Mouse (Mus musculus) midbrain, embryonic 13.5 days (tissue): ENCODE data around the gene Lnx1. TPM values are rescaled to one million over a fixed set of nuclear protein-coding genes. Genes with fewer than 3 reads are reported as not detected.

ENCODE experiments used
- ATAC-seq: fragments of 200-750 bp; cut with Nextera tagmentation; 2 replicates; pipeline ENCODE4 v1.8.0; 2017; ENCODE audit warnings: mild to moderate bottlenecking, moderate TSS enrichment, moderate library complexity
- H3K27ac ChIP-seq: fragments of 300-500 bp; sonication (generic); 2 replicates; pipeline ENCODE4 v1.5.1; 2015; ENCODE audit warnings: inconsistent platforms, mild to moderate bottlenecking, moderate library complexity
- H3K27me3 ChIP-seq: fragments of 300-500 bp; sonication (generic); 2 replicates; pipeline ENCODE4 v1.6.1; 2015; ENCODE audit warnings: mild to moderate bottlenecking, inconsistent platforms
- H3K36me3 ChIP-seq: fragments of 300-500 bp; sonication (generic); 2 replicates; pipeline ENCODE4 v1.6.1; 2015; ENCODE audit warnings: mild to moderate bottlenecking, inconsistent platforms
- H3K4me1 ChIP-seq: fragments of 300-500 bp; sonication (generic); replicated peaks from 2 replicates; pipeline ENCODE4 v1.6.1; 2015; ENCODE audit warnings: inconsistent platforms
- H3K4me2 ChIP-seq: fragments of 300-500 bp; sonication (generic); replicated peaks from 2 replicates; pipeline ENCODE4 v1.6.1; 2015; ENCODE audit warnings: moderate library complexity, mild to moderate bottlenecking, inconsistent platforms
- H3K4me3 ChIP-seq: fragments of 300-500 bp; sonication (generic); replicated peaks from 2 replicates; pipeline ENCODE4 v1.5.1; 2015; ENCODE audit warnings: mild to moderate bottlenecking, inconsistent platforms
- H3K9ac ChIP-seq: fragments of 300-500 bp; sonication (generic); replicated peaks from 2 replicates; pipeline ENCODE4 v1.6.1; 2015; ENCODE audit warnings: mild to moderate bottlenecking, inconsistent platforms
- H3K9me3 ChIP-seq: fragments of 300-500 bp; sonication (generic); 2 replicates; pipeline ENCODE4 v1.6.1; 2016; ENCODE audit warnings: mild to moderate bottlenecking, inconsistent platforms
- WGBS: fragments of 180-500 bp; shearing (Covaris S2); methylation state at CpG from one replicate; pipeline ENCODE4 v1.1.7; 2015; 5-methylcytosine and 5-hydroxymethylcytosine counted together
- polyA plus RNA-seq: library from polyadenylated mRNA; unstranded; fragments of >200 nt; fragmentation: Nextera tagmentation; extraction: Ambion mirVana; gene quantifications from 2 replicates; pipeline ENCODE4 v1.2.1, GENCODE M21; 2015

Lnx1 gene
- polyA plus RNA-seq, 1 experiment from 2014 or later, result 4.0 TPM

DNA sequence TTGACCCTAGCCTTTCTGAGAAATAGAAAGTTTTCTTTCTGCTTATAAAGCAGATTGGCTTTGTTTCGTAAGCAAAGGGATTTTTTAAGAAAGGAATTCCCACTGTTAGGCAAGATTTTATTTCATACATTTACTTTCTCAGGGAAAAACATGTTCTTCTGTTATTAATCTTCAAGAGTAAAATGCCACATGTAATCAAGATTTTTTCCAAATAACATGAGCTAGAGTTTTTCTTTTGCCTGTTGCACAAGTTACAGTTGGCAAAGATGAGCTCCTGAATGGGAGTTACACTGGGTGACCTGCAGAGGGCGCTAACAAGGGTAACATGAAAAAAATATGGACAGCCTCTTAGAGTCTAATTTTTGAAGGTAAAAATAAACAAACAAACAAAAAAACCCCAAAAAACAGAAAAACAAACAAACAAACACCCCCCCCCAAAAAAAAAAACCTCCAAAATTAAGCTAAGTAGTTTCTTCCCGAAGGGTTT, 84.1 kb downstream of the Lnx1 start:
- Histone ChIP-seq H3K27me3 (no peaks in the 10 kb centered on the region), H3K4me2 (no peak overlapping the region), H3K9ac (no peak overlapping the region), H3K27ac (no peak overlapping the region), H3K36me3 (no peaks in the 10 kb centered on the region), H3K4me3 (no peak overlapping the region), H3K9me3 (no peaks in the 10 kb centered on the region), H3K4me1 (no peaks in the 10 kb centered on the region)
- WGBS, result 76% methylated on average over 3 of the region's 3 CpGs
- no peak for ATAC-seq

DNA sequence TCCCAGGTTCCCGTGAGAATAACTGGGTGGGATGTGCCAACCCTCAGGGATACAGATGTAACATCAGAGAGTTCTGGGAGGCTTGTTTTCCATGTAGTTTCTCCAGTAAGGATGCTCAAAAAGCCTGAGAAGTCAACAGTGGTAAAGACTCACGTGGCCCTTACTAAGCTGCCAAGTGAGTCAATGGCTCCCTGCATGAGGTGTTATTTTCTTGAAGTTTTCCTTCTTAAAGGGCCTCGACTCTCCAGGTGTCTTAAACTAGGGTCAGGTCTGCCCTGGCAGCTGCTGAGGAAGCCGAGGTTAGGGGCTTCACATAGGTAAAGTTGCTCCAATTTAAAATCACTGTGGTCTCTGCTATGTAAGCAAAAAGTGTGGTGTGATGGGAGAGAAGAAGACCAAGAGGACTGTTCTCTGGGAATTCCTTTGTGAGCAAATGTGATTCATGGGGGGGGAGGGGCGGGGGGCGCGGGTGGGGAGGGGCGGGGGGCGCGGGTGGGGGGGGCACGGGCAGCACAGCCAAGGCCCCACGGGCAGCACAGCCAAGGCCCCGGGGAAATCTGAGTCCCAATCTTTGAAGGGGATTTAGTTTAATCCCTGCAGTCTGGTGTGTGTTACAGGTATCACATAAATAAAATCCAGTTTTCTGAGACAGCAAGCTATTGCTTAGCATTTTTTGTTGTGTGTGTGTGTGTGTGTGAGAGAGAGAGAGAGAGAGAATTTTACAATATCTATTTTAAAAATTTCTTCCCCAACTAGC, 84.7 kb downstream of the Lnx1 start:
- H3K4me1 ChIP-seq, result no peaks in the 10 kb centered on the region
- no peaks in the 10 kb centered on the region for H3K36me3 ChIP-seq
- no peak for ATAC-seq
- H3K27me3 ChIP-seq, result no peaks in the 10 kb centered on the region
- H3K4me2 ChIP-seq, result no peak overlapping the region
- no peaks in the 10 kb centered on the region for H3K9me3 ChIP-seq
- H3K9ac ChIP-seq, result no peak overlapping the region
- H3K4me3 ChIP-seq, result no peak overlapping the region
- WGBS, result 67% methylated on average over 12 of the region's 13 CpGs
- H3K27ac ChIP-seq, result no peak overlapping the region

DNA sequence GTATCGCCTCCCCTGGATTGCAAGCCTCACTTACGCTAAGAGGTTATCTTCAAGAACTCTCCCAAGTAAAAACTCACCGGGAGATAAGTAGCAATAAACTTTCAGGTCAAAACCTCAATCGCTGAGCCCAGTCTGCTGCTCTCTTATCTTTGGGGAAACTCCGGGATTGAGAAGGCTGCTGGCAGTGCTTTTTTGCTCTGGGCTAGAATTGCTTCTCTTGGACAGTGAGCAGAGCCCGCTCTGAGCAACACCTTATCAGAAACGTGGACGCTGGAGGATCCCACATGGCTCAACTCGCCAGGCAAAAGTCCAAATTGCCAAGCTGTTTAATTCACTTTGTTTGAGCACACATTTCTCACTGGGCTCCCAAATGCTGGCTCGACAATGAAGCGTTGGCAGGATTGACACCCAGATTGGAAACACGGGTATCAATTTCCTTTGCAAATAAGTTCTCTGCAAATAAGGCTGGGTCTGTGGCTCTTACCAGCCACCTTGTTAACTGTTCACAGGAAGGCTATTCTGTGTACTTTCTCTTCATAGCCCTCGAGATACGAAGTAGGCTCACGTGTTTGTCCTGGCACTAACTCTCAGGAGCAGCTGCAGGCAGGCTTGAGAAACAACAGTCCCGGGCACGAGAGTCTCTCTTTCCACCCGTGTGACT, 89.1 kb downstream of the Lnx1 start:
- H3K4me1 ChIP-seq, result no peaks in the 10 kb centered on the region
- 79% methylated on average over 18 of the region's 18 CpGs for WGBS
- ATAC-seq, result no peak
- no peaks in the 10 kb centered on the region for H3K27me3 ChIP-seq
- no peak overlapping the region for H3K9ac ChIP-seq
- H3K4me3 ChIP-seq, result no peak overlapping the region
- no peak overlapping the region for H3K4me2 ChIP-seq
- no peaks in the 10 kb centered on the region for H3K36me3 ChIP-seq
- no peaks in the 10 kb centered on the region for H3K9me3 ChIP-seq
- no peak overlapping the region for H3K27ac ChIP-seq

DNA sequence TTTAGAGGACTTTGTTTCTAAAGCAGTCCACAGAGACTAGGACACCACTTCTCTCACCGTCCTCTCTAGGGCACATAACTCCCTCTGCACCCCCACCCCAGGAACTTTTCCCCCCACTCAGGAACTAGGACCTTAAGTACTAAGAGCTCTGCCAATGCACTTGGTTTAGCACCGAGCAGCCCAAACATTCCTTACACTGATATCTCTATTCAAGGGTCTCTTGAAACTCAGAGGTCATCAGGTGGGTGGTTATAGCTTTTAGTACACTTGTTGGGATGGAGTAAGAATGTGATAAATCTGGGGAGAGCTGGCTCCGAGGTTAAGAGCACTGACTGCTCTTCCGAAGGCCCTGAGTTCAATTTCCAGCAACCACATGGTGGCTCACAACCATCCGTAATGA, 90.0 kb downstream of the Lnx1 start:
- Histone ChIP-seq H3K27me3 (no peaks in the 10 kb centered on the region), H3K27ac (no peak overlapping the region), H3K36me3 (no peaks in the 10 kb centered on the region), H3K4me3 (no peak overlapping the region), H3K9ac (no peak overlapping the region), H3K4me1 (no peaks in the 10 kb centered on the region), H3K4me2 (no peak overlapping the region), H3K9me3 (no peaks in the 10 kb centered on the region)
- ATAC-seq, result no peak
- WGBS, result 90% methylated on average over 5 of the region's 5 CpGs

DNA sequence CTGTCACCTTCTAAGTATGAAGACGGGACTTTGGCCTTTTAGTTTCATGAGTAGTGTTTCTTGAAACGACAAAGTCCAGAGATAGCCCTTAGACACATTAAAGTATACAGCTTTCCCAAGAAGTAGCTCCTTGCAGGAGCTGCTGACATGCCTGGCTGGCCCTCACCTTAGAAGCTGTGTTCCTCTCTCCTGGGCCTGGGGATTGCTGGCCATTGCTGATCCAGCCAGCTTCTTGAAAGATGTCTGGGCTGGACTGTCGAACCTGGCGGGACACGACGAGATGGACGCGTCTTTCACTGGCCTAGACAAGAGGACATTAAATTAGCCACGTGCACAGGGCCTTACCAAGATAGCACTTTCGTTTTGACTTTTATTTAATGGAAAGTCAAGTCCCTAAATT, 92.2 kb downstream of the Lnx1 start:
- no peak for ATAC-seq
- H3K27ac ChIP-seq, result no peak overlapping the region
- H3K4me2 ChIP-seq, result no peak overlapping the region
- no peaks in the 10 kb centered on the region for H3K27me3 ChIP-seq
- 90% methylated on average over 10 of the region's 10 CpGs for WGBS
- no peak overlapping the region for H3K4me3 ChIP-seq
- no peaks in the 10 kb centered on the region for H3K4me1 ChIP-seq
- no peaks in the 10 kb centered on the region for H3K36me3 ChIP-seq
- no peaks in the 10 kb centered on the region for H3K9me3 ChIP-seq
- no peak overlapping the region for H3K9ac ChIP-seq

DNA sequence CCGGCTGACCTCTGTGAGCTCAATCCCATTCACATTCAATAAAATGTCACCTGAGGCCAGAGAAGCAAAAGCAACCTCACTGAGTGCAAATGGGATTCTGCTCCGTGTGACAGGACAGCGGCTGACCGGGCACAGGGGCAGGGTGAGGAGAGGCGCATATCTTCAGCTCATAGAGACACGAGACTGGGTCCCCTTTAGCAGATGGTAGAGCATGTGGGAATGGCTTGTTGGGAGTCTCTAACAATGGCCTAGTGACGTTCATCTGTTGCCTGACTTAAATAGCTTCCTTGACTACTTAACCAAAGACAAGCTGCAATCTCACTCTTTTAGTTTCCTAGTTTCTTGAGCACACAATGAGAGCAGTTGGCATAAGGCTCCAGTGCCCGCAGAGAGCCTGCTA, 96.5 kb downstream of the Lnx1 start:
- 86% methylated on average over 8 of the region's 8 CpGs for WGBS
- Histone ChIP-seq H3K4me1 (no peaks in the 10 kb centered on the region), H3K36me3 (no peaks in the 10 kb centered on the region), H3K4me3 (no peak overlapping the region), H3K9me3 (no peaks in the 10 kb centered on the region), H3K4me2 (no peak overlapping the region), H3K9ac (no peak overlapping the region), H3K27me3 (no peaks in the 10 kb centered on the region), H3K27ac (no peak overlapping the region)
- ATAC-seq, result no peak

DNA sequence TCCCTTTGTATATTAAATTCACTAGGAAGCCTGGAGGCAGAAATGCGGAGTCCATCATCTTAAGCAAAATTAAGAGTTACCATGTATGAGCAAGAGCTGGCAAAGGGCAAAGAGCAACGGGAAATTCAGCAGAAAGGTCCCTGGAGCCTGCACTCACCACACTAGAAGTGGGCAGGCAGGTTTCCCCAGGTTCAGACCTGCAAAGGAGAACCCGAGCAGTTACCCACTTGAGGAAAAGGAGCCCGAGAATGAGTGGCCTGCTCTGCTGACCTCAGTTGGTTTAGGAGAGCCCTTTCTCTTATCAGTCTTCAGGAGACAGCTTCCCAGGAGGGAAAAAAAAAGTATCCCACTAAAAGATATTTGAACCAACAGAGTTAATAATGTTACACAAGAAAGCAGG, 99.4 kb downstream of the Lnx1 start:
- no peak overlapping the region for H3K4me2 ChIP-seq
- no peak overlapping the region for H3K27ac ChIP-seq
- no peaks in the 10 kb centered on the region for H3K4me1 ChIP-seq
- no peak for ATAC-seq
- no peaks in the 10 kb centered on the region for H3K9me3 ChIP-seq
- H3K4me3 ChIP-seq, result no peak overlapping the region
- 83% methylated on average over 4 of the region's 4 CpGs for WGBS
- H3K27me3 ChIP-seq, result no peaks in the 10 kb centered on the region
- H3K36me3 ChIP-seq, result peaks cover 11% of the 10 kb centered on the region
- H3K9ac ChIP-seq, result no peak overlapping the region

DNA sequence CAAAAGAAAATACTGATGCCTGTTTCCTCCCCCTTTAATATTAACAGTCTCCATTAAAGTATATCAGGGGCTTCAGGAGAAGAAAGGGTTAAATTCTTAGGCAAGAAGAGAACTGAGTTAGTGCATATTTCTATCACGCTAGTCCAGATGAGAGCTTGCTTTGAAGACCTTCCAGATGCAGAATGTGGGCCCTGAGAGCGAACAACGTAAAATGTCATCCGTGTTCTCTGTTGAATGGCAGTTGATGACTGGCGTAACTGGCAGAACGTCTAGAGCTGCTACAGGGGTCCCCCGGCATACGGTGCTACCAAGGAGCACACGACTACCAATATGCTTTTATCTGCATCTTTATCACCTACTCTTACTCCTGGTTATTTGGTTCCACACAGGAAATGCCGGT, 100.3 kb downstream of the Lnx1 start:
- Histone ChIP-seq H3K4me1 (no peaks in the 10 kb centered on the region), H3K9me3 (no peaks in the 10 kb centered on the region), H3K27me3 (no peaks in the 10 kb centered on the region), H3K27ac (no peak overlapping the region), H3K4me3 (no peak overlapping the region), H3K36me3 (peaks cover 14% of the 10 kb centered on the region), H3K9ac (no peak overlapping the region), H3K4me2 (no peak overlapping the region)
- 92% methylated on average over 10 of the region's 10 CpGs for WGBS
- no peak for ATAC-seq

DNA sequence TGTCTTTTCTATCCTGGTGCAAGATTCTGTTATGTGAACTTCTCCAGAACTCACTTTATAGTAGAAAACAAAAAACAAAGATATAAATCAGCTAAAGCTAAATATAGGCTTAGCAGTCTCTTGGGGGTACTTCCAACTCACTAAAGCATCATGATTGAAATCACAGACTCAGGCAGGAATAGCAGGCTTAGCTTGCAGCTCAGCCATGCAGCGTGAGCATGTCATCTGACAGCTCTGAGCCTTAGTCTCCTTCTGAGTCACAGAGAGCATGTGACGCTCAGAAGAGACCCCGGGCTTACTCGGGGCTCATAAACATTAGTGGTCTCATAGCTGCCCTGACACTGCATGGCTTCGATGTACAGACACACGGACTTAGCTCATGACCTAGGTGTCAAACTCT, 100.7 kb downstream of the Lnx1 start:
- no peak overlapping the region for H3K27ac ChIP-seq
- peaks cover 17% of the 10 kb centered on the region for H3K36me3 ChIP-seq
- no peak overlapping the region for H3K4me3 ChIP-seq
- no peak for ATAC-seq
- no peak overlapping the region for H3K4me2 ChIP-seq
- H3K9me3 ChIP-seq, result no peaks in the 10 kb centered on the region
- 82% methylated on average over 6 of the region's 6 CpGs for WGBS
- H3K9ac ChIP-seq, result no peak overlapping the region
- no peaks in the 10 kb centered on the region for H3K4me1 ChIP-seq
- H3K27me3 ChIP-seq, result no peaks in the 10 kb centered on the region

DNA sequence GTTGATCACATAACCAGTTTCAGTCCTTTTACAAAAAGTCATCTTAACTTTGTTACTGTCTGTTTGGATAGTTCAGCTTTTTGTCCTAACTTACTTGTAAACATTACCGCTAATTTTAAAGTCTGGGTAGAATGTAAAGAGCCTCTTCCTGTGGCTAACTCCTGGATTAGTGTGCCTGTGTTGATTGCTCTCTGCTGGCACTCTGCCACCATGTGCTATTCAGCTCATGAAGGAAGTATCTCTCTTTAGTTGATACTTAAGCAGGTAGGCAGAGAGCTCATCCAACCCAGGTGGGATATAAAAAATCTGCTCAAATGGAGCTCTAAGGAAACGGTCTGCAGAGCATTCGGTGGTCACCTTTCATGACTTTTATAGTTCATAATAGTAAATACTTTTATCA, 101.5 kb downstream of the Lnx1 start:
- no peak for ATAC-seq
- Histone ChIP-seq H3K4me3 (no peak overlapping the region), H3K27me3 (no peaks in the 10 kb centered on the region), H3K27ac (no peak overlapping the region), H3K9ac (no peak overlapping the region), H3K4me2 (no peak overlapping the region), H3K9me3 (no peaks in the 10 kb centered on the region), H3K4me1 (no peaks in the 10 kb centered on the region), H3K36me3 (peaks cover 23% of the 10 kb centered on the region)
- WGBS, result 87% methylated on average over 3 of the region's 3 CpGs

DNA sequence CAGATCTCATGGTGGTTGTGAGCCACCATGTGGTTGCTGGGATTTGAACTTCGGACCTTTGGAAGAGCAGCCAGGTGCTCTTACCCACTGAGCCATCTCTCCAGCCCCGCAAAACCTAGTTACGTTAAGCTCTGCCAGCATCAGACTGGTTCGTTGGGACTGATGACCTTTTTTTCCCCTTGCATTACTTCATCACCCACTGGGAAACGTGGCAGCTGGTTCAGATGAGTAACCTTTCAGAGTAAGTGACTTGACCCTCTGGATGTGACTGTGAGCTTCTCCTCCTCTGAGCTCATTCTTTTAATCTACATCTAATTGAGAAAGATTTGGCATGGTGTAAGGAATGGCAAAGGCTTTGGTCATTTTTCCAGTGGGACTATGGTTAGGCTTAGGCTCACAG, 102.7 kb downstream of the Lnx1 start:
- Histone ChIP-seq H3K9ac (no peak overlapping the region), H3K27me3 (no peaks in the 10 kb centered on the region), H3K9me3 (no peaks in the 10 kb centered on the region), H3K27ac (no peak overlapping the region), H3K4me3 (no peak overlapping the region), H3K4me1 (no peaks in the 10 kb centered on the region), H3K36me3 (peaks cover 30% of the 10 kb centered on the region), H3K4me2 (no peak overlapping the region)
- ATAC-seq, result no peak
- 86% methylated on average over 5 of the region's 5 CpGs for WGBS

DNA sequence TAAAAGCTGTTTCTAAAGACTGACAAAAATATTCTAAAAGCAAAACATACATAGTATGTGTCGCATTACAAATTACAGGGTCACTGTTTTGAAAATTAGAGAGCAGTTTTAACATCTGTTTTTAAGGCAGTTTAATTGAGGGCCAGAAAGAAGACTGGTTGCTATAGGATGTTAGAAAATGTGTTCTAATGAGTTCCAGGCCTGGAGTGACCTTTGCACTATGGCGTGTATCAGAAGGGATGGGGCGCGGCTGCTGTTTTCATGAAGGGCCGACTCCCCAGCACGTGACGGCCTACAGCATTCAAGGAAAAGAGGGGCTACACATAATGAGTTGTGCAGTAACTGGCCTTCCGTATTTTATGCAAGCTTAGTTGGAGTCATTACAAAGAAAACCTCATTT, 109.6 kb downstream of the Lnx1 start:
- Histone ChIP-seq H3K9me3 (no peaks in the 10 kb centered on the region), H3K27me3 (no peaks in the 10 kb centered on the region), H3K4me3 (no peak overlapping the region), H3K27ac (no peak overlapping the region), H3K4me1 (no peaks in the 10 kb centered on the region), H3K4me2 (no peak overlapping the region), H3K9ac (no peak overlapping the region), H3K36me3 (peaks cover 69% of the 10 kb centered on the region)
- 91% methylated on average over 8 of the region's 8 CpGs for WGBS
- ATAC-seq, result no peak

DNA sequence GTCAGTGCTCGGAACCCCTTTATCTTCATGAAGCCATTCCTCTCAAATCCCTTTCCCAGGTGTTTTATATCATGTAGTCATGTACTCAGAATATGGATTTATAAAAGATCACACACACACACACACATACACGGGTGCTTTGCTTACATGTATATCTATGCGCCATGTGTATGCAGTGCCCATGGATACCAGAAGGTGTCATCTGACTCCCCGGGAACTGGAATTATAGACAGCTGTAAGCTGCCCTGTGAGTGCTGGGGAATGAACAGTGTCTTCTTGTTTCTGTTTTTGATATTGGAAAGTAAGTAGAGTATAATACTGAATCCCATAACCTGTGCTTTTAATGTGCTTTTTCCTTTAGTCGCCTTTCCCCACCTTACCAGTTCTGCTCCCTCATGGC, 111.3 kb downstream of the Lnx1 start:
- Histone ChIP-seq H3K27me3 (no peaks in the 10 kb centered on the region), H3K9ac (no peak overlapping the region), H3K27ac (no peak overlapping the region), H3K36me3 (peaks cover 73% of the 10 kb centered on the region), H3K9me3 (no peaks in the 10 kb centered on the region), H3K4me1 (no peaks in the 10 kb centered on the region), H3K4me3 (no peak overlapping the region), H3K4me2 (no peak overlapping the region)
- no peak for ATAC-seq
- WGBS, result 94% methylated on average over 5 of the region's 5 CpGs
